Mouse (Mus musculus) heart, adult 9 months (tissue): ENCODE measurements around the gene Ate1.
"Not testable (repeated sequence)": the region's sequence is repeated elsewhere in the genome, so short reads cannot be mapped to it uniquely, and the experiment has no call there.

Experiments
- DNase-seq, 2 experiments: peaks; one replicate each; pipeline ENCODE4 v3.0.0; 2022; ENCODE audit warnings: low spot score in 2 of 2

Ate1 gene

GRCm38 (mm10) chr7:130520049-130520425 lies at the start of gene Ate1:
Gene Ate1 (minus strand): TSS chr7:130520369.
- DNase-seq, result no peak

- DNase-seq, result peak; percentile 32 to 46
These were observed 48.7 kb upstream of the Ate1 start for GRCm38 (mm10) chr7:130568783-130569436.

DNA sequence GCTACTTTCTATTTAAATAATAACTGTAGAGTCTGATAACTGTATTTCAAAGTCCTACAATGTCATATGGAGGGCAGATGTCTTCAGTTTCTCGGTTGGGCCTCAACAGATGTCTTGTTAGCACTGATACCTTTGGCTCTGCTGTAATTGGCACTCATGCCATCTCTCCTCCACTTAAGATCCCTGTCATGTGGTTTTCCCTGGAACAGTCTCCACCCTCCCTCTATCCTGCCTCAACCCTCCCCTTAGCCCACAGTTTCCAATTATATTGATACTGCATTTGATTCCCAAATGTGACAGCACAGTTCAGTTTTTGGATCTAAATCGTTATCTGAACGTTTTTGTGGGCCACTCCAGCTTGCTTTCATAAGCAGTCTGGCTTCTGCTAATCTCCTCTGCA lies 44.4 kb upstream of the Ate1 start:
- DNase-seq, result no peak

DNA sequence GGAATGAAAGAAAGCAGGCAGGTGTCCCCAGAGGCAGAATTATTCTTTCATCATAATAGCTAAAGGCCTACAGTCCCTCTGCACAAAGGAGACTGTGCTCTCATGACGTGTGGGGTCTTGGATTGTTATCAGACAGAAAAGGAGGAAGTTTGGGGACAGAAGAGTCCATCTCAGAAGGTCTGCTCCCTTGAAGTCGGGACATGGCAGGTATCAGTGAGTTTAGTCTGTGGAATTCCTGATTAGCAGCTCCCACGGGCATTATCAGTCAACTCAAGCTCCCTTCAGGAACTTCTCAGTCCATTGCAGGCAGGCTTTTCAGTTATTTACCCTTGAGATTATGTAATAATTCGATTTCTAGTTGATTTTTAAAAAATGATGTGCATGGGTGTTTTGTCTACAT lies 43.7 kb upstream of the Ate1 start:
- no peak for DNase-seq

DNA sequence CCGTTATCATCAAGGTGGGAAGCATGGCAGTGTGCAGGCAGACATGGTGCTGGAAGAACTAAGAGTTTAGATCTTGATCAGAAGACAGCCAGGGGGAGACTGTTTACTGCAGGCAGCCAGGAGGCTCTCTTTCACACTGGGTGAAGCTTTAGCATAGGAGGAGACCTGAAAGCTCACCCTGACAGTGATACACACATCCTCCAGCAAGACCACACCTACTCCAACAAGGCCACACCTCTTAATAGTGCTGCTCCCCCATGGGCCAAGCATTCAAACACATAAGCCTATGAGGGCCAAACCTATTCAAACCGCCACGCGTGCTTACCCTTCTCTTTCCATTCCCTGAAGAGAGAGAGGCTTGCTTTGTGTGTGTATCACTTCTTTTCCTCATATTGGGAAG lies 43.1 kb upstream of the Ate1 start:
- no peak for DNase-seq

DNA sequence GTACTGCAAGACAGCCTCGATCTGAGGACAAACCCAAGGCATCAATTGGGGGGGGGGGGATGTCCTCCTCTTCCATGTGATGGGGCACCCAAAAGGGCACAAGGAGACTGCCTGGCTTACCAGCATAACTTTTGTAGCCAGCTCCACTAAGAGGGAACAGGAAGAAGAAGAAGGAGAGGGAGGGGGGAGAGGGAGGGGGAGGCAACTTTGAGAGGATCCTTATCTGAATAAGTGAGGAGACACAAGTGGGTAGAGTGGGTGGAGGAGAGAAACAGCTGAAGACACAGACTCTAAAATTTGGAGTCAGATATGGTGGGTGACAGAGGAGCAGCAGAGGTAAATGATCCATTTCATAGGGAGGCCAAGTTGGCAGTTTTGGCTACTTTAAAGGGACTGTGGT lies 40.8 kb upstream of the Ate1 start:
- no peak for DNase-seq

DNA sequence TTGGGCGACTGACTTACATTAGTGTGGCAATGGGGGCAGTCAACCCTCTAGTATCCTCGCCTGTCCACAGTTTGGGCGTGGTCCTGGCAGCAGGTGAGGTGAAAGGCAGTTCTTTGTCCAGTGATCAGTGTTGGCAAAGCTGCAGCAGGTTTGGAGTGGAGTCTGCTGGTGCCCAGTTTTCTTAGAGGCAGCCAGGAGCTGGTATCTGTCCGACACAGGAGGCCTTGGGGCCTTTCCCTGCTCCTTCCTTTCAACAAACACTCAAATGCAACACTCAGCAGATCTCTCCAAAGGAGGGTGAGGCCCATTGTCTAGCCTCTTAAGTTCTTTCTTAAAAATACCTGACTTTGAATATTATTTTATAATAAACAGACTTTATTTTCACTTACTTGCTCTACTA lies 38.4 kb upstream of the Ate1 start:
- no peak for DNase-seq

DNA sequence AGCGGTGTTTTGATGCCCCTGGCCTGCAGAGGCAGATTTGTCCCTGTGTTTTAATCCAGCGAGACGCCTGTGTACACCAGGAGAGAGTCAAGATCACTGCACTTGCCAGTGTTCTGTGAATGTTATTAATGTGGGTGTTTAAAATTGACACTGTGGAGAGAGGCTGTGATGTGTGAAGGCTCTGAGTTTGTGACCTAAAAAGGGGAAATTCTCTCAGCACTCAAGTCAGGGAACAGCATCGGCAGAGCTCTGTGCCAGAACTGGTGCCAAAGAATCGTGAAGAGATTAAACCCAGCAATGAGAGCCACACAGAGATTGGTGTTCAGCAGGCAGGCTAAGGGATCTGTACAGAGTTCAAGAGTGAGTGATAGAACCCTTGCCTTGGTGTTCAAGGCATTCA lies 35.4 kb upstream of the Ate1 start:
- peak in 1 of 2 experiments; percentile 31 for DNase-seq

- no peak for DNase-seq
These were observed 33.2 kb upstream of the Ate1 start for GRCm38 (mm10) chr7:130553321-130553720.

- DNase-seq, result peak; percentile 70 to 73
These were observed 32.6 kb upstream of the Ate1 start for GRCm38 (mm10) chr7:130552780-130553179.

DNA sequence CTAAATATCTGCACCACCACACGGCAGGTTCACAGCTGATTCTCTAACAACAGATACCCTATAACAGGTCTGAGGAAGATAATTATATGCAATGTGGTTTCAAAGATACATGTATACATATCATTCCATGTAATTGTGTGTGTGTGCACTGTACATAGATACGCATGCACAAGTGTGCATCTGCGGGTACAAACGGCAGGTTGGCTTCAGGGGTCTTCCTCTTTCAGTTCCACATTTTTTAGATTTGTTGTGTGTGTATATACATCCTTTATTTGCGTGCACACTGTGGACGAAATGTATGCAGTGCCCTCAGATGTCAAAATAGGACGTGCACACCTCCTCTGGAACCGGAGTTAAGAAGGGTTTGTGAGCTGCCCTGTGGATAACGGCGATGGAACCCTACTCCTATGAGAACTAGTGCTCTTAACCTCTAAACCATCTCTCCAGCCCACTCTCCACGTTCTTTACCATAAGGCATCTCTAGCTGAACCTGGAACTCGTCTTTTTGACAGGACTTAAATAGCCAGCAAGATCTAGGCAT lies 27.5 kb upstream of the Ate1 start:
- no peak for DNase-seq

DNA sequence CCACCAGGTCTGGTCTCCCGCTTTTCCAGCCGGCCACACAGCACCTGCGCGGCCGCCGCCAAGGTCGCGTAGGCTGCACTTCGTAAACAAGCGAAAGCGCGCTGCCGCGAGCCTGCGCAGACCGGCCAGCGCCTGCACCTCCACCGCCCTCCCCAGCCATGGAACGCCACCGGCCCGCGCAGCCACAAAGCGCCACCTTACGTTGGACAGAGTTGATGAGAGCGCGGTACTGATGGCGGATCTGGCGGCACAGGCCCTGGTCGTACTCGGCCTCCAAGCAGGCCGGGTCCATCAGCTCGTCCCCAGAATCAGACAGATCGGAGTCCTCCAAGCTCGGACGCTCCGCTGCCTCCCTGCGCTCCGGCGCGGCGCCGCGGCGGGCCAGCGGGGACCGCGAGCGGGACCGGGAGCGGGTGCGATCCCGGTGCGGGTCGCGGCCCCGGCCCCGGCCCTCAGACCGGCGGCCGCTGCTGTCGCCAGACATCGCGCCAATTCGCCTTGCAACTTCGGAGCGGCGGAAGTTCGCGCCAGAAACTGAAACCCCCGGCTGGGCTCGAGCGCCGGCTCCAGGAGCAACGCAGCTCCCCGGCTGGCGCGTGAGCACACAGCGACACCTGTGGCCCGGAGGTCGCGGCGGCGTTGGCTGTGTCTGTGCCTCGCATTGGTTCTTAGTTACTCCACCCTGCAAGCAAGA lies 26.8 kb upstream of the Ate1 start:
- DNase-seq, result peak; percentile 83 to 89

DNA sequence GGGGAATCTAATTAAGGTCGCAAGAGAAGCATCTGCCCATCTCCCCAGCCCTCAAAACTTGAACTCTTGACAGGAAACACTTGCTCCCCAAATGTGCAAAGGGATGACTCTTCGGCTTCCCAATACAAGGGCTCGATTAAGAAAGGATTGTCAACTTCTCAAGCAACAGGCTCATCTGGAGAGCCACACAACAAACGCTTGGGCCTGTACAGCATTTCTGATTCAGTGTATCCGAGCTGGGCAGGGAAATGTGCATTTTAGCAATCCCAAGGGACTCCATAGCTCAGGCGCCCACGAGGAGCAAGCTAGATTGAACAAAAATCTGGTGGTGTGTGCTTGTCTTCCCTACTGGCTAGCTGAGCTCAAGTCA lies 26.2 kb upstream of the Ate1 start:
- no peak for DNase-seq

DNA sequence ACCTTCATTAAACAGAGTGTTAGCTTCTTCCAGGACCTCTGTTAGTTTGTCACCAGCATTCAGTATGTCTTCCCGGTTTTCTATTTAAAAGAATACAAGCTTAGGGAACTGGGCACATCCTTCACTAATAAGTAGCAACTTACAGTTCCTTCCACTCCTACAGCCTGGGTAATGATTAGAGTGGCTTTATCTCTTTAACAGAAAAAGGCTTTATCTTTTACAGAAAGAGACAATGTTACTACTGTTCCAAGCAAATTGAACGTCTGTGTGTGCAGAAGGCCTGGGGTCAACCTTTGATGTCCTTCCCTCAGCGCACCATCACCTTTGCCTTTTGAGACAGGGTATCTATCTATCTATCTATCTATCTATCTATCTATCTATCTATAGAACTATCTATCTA lies 25.7 kb upstream of the Ate1 start:
- no peak for DNase-seq

- no peak for DNase-seq
These were observed 25.2 kb upstream of the Ate1 start for GRCm38 (mm10) chr7:130545401-130545800.

GRCm38 (mm10) chr7:130543181-130543580 lies 23.0 kb upstream of the Ate1 start:
- no peak for DNase-seq

GRCm38 (mm10) chr7:130540176-130540575 lies 20.0 kb upstream of the Ate1 start:
- no peak for DNase-seq

DNA sequence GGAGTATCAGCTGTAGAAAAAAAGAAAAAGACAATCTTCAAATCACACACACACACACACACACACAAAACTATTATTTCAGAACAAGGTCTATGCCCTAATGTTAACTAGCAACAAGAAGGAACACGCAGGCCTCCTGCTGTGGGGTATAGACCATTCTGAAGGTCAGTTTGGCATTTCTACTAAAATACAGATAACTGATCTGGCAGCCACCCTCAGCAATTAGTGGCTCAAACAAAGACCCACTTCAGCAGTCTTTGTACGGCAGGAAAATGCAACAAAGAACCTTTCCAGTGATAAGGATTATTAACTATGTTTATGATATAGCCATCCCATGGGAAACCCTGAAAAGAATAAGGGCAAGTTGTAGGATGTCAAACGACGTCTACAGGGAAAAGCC lies 16.9 kb upstream of the Ate1 start:
- DNase-seq, result no peak

DNA sequence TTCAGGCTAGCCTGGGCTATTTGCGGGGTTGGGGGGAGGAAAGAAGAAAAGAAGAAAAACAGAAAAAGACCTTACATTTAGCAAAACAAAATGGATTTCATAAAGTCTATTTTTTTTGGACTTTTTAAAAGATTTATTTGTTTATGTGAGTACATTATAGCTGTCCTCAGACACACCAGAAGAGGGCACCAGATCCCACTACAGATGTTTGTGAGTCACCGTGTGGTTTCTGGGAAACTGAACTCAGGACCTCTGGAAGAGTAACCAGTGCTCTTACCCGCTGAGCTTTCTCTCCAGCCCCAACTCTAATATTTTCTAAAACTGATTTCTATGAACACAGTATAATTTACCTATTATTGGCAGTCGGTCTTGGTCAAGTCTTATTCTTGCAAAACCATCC lies 15.0 kb upstream of the Ate1 start:
- DNase-seq, result no peak

DNA sequence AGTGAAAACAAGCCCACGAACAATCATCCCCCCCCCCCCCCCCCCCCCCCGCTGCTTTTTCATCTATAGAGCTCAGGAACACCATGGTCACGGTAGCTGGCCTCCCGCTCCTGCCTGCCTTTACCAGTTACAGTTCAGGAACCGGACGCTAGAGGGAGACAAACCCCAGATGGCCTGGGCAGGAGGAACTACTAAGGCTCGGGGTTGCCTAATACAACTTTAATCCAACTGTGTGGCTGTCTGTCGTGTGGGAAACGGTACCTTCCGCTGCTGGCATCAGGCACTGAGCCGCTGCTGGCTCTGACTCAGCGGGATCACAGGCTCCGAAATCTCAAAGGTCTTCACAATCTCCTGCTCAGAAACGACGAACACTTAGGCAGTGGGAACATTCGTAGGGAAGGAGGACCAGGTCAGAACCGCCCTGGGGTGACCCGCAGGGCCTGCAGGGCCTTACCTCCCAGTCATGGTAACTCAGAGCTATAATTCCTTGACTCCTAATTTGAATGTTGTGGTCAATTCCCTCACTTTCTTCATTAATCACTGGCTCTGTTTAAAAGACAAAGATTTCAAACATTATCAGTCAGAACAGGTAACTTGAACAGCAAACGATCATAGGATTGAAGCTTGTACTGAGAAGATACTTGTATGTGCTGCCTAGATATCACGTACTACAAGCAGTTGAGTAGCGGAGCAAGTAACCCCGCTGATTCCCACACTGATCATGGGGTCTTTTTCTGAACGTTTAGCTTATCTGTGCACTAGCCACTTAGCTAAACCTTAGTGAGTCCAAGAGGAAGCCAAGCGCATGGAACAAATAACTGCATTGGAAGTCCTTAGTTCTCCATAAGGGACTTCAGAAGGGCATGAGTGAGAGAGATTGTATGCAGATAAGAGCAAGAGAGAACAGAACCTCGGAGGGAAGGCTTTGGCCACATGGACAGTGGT lies 13.4 kb upstream of the Ate1 start:
- peak; percentile 75 to 85 for DNase-seq

- not testable (repeated sequence) for DNase-seq
These were observed 11.0 kb upstream of the Ate1 start for GRCm38 (mm10) chr7:130531138-130531537.

- no peak for DNase-seq
These were observed 7.1 kb upstream of the Ate1 start for GRCm38 (mm10) chr7:130527306-130527705.
